Mouse (Mus musculus) macrophage (primary cell): ENCODE results near the gene Aifm1. TPM values are rescaled to one million over a fixed set of nuclear protein-coding genes. Genes with fewer than 3 reads are reported as not detected.

Experiments used
- H3K27ac ChIP-seq: fragments of 350-480 bp; formaldehyde crosslinking; 2 replicates; pipeline ENCODE4 v1.9.0; 2021
- H3K36me3 ChIP-seq: fragments of 350-480 bp; formaldehyde crosslinking; 2 replicates; pipeline ENCODE4 v1.9.0; 2021; ENCODE audit errors: inconsistent target
- H3K4me3 ChIP-seq: fragments of 350-480 bp; formaldehyde crosslinking; 2 replicates; pipeline ENCODE4 v1.9.0; 2021; ENCODE audit errors: inconsistent target
- H3K79me2 ChIP-seq: fragments of 350-480 bp; formaldehyde crosslinking; 2 replicates; pipeline ENCODE4 v1.9.0; 2021; ENCODE audit errors: inconsistent target
- WGBS: methylation state at CpG from one replicate; pipeline ENCODE4 v1.1.7; 2026; ENCODE audit warnings: inconsistent platforms; ENCODE audit not compliant: missing documents; 5-methylcytosine and 5-hydroxymethylcytosine counted together
- polyA plus RNA-seq: library from polyadenylated mRNA; stranded (reverse); fragments of 250-400 nt; gene quantifications from 3 replicates; pipeline ENCODE4 v1.2.4, GENCODE M21; 2018; ENCODE audit warnings: inconsistent platforms
- total RNA-seq, 78 experiments: library from RNA; depleted of rRNA; stranded (reverse); fragments of 250-400 nt; gene quantifications; 1 replicate in 9 of 78; 2 replicates in 24 of 78; 3 replicates in 43 of 78; 4 replicates in 2 of 78; pipeline ENCODE4 v1.2.4; 2018; ENCODE audit warnings: inconsistent platforms in 56 of 78

The Aifm1 gene
- 10 to 100 TPM in 20 of 26 experiments, 1 to 10 TPM in 6; 4.1 to 39.3 (median 18.4) TPM for total RNA-seq (2018; cell fraction: chromatin; rRNA removed)
- total RNA-seq (2018; cell fraction: cytosol; rRNA removed) = 10 to 100 TPM; 14.4 to 34.5 (median 22.2) TPM
- total RNA-seq (2018; cell fraction: nucleus; rRNA removed) = 10 to 100 TPM in 21 of 26 experiments, 1 to 10 TPM in 5; 4.5 to 31.5 (median 17.8) TPM
- 31.7 to 34.7 TPM (median 33.8 TPM) in 3 replicates for polyA plus RNA-seq

DNA sequence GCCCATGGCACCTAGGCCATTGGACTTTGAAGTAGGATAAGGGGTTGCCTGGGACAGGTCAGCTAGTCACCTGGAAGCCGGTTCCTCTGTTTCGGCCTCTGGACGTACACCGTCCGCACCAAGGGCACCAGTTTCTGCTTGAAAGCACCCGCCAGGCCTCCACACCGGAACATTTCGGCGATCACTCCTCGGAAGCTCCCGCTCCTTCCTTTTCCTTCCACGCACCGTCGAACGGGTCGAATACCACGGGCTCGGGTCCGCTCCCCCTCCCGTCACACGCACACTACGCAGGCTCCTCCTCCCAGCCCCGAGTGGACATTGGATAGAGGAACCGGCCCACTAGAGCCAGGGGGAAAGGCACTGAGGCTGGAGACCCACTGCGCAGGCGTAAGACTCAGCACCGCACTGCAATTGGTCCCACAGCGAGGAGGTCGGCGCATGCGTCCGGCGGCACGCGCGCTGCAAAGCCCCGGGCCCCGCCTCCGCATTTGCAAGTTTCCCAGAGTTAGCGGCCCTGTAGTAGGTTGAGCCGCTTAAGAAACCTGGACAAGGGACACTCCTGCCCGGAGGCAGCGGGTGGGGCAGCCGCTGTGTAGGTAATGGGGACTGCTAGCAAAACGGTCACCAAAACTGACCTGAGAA lies at the start of gene Aifm1:
Gene Aifm1, minus strand, starts transcription at position 398 of the 642 bp plus-strand sequence.
- Histone ChIP-seq H3K27ac (peak within 1 kb of the TSS; percentile 48), H3K4me3 (peak within 1 kb of the TSS; percentile 67), H3K36me3 (no peaks in the 10 kb centered on the region), H3K79me2 (peaks cover 22% of the 10 kb centered on the region; the same call in 1 of the 2 replicates)
- WGBS = 25% methylated on average over 32 of the region's 45 CpGs

DNA sequence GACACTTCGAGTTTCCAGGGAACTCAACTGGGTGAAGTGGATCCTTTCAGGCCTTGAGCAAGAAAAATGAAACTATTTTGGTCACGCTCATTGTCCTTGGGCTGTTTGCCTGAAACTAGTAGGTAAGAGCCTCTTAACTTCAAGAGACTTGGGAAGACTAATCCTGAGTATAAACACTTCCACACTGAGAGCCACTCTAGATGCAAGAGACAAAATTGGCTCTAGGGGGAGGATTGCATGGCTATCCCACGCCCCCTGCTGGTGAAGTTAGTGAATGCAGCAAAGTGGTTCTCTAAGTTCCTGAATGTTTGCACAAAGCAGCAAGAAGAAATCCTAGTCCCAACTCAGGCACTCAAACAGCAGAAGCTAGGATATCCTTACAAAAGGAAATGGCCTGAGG lies 18.8 kb upstream of the Aifm1 start:
- Histone ChIP-seq H3K36me3 (no peaks in the 10 kb centered on the region), H3K79me2 (no peaks in the 10 kb centered on the region), H3K4me3 (no peak overlapping the region), H3K27ac (no peak overlapping the region)
- WGBS = 60% methylated on average over 3 of the region's 3 CpGs

DNA sequence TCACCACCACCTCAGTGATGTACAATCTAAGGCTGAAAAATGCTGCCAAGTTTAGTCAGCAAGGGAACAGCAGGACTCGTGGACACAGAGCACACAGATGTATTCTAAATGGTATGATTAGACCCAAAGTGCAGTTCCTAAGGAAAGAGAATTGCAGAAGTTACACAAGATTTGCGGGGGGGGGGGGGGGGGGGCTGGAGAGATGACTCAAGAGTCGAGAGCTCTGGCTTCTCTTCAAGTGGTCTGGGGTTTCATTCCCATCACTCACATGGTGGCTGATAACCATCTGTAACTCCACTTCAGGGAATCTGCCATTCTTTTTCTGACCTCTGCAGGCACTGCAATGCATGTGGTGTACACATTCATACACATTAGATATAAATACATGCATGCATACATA lies 13.1 kb upstream of the Aifm1 start:
- Histone ChIP-seq H3K36me3 (no peaks in the 10 kb centered on the region), H3K27ac (peak overlapping the region; percentile 24; the same call in 1 of the 2 replicates), H3K79me2 (no peaks in the 10 kb centered on the region), H3K4me3 (no peak overlapping the region)
- WGBS = 0% methylated on average over 1 of the region's 3 CpGs

DNA sequence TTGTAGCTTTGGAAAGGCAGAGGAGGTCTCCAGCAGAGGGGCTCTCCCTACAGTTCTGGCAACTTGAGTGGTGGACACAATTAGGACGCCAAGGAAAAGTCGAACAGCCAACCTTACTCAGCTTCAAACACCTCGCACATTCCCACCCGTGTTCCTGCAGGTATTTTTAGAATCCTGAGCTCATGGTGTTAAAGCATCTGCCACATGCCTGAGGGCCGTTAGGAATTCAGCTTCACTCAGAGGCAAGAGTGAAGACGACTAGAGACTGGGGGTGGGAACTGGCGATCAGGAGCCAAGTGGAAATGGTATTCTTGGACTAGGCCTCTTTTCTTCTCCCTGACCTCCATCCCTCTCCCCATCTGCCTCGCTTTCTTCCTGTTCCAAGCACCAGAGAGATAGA lies 12.5 kb upstream of the Aifm1 start:
- peak overlapping the region; percentile 24 for H3K27ac ChIP-seq
- 78% methylated on average over 5 of the region's 8 CpGs for WGBS
- no peak overlapping the region for H3K4me3 ChIP-seq

DNA sequence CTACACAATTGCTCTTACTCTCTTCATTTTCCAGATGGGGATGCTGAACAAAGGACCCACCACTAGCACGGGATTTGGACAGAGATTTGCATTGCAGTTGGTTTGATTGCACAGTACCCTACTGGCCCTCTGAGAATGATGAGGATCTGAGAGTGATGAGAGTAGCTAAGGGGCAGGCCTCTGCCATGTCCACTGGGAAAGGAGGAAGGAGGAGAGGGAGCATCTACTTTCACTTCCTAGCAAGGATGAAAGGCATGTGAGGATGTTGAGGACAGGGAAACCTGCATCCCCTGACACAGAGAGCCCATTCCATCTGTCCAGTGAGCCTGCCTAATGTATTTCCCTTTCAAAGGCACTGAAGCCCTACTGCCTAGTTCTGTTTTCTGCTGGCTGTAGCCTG lies 12.0 kb upstream of the Aifm1 start:
- H3K79me2 ChIP-seq = no peaks in the 10 kb centered on the region
- H3K27ac ChIP-seq = peak overlapping the region; percentile 24; the same call in 1 of the 2 replicates
- H3K36me3 ChIP-seq = no peaks in the 10 kb centered on the region
- H3K4me3 ChIP-seq = no peak overlapping the region
- WGBS = 56% methylated on average over 1 of the region's 1 CpGs

More for the DNA sequence above, 12.5 kb upstream of the Aifm1 start:
- Histone ChIP-seq H3K36me3 (no peaks in the 10 kb centered on the region), H3K79me2 (no peaks in the 10 kb centered on the region)

DNA sequence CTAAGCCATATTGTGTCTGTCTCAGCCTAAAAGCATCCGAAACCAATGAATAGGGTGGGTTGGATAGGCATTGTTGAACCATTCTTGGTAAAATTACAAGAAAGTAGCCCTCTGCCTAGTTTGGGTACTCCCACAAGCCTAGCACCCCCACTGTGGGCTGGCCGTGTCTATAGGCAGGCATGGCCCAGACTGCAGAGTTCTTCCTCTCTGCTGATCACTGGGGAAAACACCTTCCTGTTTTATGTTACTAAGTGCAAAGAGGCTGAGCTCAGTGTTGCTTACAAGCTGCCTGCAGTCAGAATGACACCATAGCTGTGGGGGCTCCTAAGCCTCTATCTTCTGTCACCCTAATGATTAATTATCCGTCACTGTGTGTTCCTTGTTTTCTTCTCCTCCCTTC lies 10.1 kb upstream of the Aifm1 start:
- Histone ChIP-seq H3K27ac (peak overlapping the region; percentile 13; the same call in 1 of the 2 replicates), H3K36me3 (no peaks in the 10 kb centered on the region), H3K79me2 (no peaks in the 10 kb centered on the region), H3K4me3 (no peak overlapping the region)
- WGBS = 64% methylated on average over 2 of the region's 3 CpGs

DNA sequence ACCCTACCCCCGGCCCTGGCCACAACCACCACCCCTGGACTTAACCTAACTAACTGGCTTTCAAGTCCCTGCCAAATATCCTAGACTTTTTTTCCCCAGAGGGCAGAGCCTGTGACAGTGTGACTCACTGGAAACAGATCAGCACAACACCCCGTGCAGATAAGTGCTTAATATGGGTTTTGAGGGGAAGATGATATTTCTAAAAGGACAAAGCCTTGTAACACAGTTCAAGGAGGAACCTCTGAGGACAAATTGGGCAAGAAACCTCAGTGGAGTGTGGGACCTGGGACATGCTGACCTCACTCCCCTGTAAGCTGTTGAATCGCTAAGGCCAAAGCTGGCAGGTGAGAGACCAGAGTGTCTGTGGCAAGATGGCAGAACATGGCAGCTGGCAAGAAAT lies 8.3 kb upstream of the Aifm1 start:
- Histone ChIP-seq H3K4me3 (no peak overlapping the region), H3K79me2 (no peaks in the 10 kb centered on the region), H3K27ac (peak overlapping the region; percentile 42), H3K36me3 (no peaks in the 10 kb centered on the region)
- 43% methylated on average over 2 of the region's 3 CpGs for WGBS

DNA sequence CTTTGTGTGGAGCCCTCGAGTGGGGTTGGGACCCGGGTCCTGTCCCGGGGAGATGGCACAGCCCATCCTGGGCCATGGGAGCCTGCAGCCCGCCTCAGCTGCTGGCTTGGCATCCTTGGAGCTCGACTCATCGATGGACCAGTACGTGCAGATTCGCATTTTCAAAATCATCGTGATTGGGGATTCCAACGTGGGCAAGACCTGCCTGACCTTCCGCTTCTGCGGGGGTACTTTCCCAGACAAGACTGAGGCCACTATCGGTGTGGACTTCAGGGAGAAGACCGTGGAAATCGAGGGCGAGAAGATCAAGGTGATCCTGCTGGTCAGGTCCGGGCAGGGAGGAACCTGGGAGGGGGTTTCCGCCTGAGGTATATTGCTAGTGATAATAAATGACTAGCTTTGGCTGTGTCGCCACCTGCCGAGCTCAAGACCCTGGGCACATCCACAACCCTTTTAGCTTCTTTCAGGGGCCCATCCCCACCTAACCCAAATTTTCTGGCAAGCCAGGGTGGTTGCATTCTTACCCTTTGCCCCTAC lies 6.3 kb upstream of the Aifm1 start:
- H3K4me3 ChIP-seq = no peak overlapping the region
- H3K79me2 ChIP-seq = no peaks in the 10 kb centered on the region
- WGBS = 39% methylated on average over 14 of the region's 20 CpGs
- no peak overlapping the region for H3K27ac ChIP-seq
- H3K36me3 ChIP-seq = no peaks in the 10 kb centered on the region

DNA sequence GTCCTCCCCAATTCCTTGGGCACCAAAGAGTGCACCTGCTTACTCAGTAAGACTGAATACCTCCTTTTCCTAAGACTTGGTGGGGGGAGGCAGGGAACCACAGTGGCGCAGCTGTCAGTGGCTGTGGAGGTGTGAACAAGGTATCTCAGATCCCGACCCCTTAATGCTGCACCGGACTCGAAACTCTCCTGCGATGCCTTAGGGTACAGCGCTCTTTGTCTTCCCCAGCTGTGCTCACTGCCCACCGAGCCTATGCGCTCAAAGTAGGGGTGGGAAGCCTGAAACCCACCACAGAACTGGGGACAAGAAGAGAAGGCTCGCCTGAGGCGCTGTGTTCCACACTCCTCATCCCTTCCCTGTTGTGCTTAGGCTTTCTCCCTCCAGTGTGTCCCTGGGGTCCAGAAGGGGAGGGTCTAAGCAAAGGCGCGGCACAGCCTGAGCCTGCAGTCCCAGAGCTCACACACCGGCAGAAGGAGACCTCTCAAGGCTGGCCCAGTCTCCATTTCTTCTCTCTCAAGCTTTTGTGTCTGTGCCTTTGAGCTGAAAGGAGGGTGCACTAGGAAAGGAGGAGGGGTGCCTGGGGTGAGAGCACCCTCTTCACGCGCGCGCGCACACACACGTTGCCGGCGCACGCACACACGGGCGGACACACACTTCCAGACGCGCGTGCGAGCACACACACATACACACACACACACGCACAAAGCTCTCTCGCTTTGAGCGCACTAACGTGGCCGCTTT lies 5.6 kb upstream of the Aifm1 start, which contains the start of gene Rab33a:
Gene Rab33a, plus strand, starts transcription at position 478 of the 741 bp plus-strand sequence.
- H3K36me3 ChIP-seq = no peaks in the 10 kb centered on the region
- H3K79me2 ChIP-seq = no peaks in the 10 kb centered on the region
- no peak within 1 kb of the TSS for H3K27ac ChIP-seq
- no peak within 1 kb of the TSS for H3K4me3 ChIP-seq
- 41% methylated on average over 25 of the region's 33 CpGs for WGBS

DNA sequence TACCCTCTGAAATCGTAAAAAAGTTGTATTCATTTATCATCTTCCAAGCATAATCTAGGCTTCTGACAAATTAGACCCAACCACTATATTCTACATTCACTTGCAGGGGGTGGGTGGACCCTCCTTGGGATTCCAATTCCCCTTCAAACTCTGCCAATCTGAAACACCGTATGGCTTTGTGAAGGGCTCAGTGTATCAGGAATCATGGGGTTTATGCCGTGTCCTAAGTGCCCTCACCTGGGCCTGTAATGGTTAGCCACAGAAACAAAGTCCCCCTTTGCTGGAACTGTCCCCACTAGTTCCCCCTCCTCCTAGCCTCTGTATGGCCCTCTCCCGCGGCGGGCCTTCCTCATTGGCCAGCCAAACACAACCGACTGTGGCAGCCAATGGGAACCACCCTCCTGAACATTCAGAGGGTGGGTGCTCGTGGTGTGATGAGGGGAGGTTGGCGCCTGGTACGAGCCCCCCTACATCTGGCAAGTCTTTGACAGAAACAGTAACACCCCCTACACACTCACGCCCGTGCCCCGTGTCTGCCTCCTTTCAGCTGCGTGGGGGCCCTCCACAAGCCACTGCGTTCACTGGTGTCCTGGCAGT lies 4.9 kb upstream of the Aifm1 start:
- Histone ChIP-seq H3K79me2 (no peaks in the 10 kb centered on the region), H3K36me3 (no peaks in the 10 kb centered on the region), H3K27ac (no peak overlapping the region), H3K4me3 (no peak overlapping the region)
- 77% methylated on average over 11 of the region's 15 CpGs for WGBS

DNA sequence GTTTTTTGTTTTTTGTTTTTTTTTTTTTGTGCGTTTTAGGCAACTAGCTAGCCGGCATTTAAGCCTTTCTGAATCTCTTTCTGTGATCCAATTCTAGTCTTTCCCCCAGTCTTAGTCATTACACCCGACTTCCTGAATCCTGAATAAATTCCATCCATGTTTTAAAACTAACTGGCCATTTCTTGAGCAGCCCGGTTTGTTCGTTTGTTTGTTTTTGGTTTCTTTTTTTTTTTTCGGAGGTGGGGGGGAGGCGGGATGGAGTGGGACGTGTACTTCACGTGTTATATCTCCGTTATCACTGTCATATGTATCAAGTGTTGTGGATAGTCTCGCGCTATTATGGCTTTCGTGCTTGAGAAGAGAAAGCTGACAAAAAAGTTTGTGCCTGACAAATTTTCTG lies 461 bp upstream of the Aifm1 start:
- Histone ChIP-seq H3K4me3 (peak overlapping the region; percentile 41), H3K79me2 (peaks cover 22% of the 10 kb centered on the region; the same call in 1 of the 2 replicates), H3K27ac (peak overlapping the region; percentile 22; the same call in 1 of the 2 replicates), H3K36me3 (no peaks in the 10 kb centered on the region)
- 26% methylated on average over 5 of the region's 13 CpGs for WGBS

DNA sequence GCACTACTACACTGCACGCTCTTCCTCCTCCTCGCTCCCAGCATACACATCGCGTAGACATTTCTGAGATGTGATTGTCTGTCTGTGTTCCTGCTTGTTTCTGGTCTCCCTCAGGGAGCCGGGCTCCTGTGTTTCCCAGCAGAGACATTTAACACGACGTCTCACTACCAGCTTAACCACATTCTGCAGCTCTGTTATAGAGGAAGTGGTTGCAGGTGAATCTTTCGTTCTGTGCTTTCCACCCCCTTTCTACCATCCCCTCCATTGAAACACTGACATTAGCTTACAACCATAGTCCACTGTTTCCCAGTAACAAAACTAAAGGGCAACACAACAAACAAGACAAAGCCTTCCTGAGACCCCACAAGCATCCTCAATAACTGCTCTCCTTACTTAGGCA lies 19.6 kb downstream of the Aifm1 start:
- Histone ChIP-seq H3K36me3 (no peaks in the 10 kb centered on the region), H3K79me2 (no peaks in the 10 kb centered on the region), H3K4me3 (no peak overlapping the region), H3K27ac (no peak overlapping the region)
- WGBS = 71% methylated on average over 8 of the region's 8 CpGs

DNA sequence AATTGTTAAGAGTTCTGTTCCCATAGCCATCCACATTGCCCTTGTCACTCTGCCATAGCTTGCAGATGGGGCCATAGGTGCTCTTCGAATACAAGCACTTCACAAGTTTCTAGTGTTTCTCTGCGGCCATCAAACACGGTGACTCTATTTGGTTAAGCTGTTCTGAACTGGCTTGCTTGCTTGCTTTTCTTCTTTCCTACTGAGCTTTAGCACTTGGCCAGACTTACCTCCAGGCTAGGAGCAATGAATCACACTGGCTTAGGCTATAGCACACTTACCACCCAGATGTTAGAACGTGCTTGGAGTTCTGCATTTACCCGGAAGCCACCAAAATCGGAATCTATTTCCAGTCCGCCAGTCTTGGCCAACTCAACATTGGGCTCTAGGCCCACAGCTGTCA lies 31.7 kb downstream of the Aifm1 start:
- no peaks in the 10 kb centered on the region for H3K36me3 ChIP-seq
- WGBS = 87% methylated on average over 7 of the region's 7 CpGs
- H3K4me3 ChIP-seq = no peak overlapping the region
- H3K79me2 ChIP-seq = no peaks in the 10 kb centered on the region
- no peak overlapping the region for H3K27ac ChIP-seq

DNA sequence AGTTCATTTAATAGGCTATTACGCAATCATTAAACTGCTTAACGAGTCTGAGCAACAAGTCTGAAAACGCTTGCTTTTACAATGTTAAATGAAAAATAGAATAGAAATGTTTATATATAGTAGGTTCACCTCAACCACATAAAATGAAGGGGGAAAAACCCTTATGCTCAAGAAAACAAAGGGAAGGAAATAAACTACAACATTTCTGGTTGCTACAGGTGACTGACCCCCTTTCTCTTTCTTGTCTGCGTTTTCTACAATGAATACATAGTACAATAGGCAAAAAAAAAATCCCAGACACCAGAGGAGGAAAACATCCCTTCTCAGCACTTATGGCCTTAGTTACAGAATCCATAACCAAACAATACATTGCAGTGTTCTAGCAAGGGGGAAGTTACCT lies 32.3 kb downstream of the Aifm1 start:
- Histone ChIP-seq H3K36me3 (no peaks in the 10 kb centered on the region), H3K27ac (no peak overlapping the region), H3K4me3 (no peak overlapping the region), H3K79me2 (no peaks in the 10 kb centered on the region)
- WGBS = 64% methylated on average over 4 of the region's 4 CpGs
